Mouse (Mus musculus) liver, adult 2 months (tissue): Measurements from ENCODE around the gene Iffo2.

ENCODE experiments used
- CTCF ChIP-seq: fragments of 200-500 bp; IDR thresholded peaks from 2 replicates; pipeline ENCODE4 v1.5.1; 2011; ENCODE audit warnings: low read depth, low read length, control low read depth
- POLR2A ChIP-seq: fragments of 200-500 bp; IDR thresholded peaks from 2 replicates; pipeline ENCODE4 v1.6.1; 2011; ENCODE audit warnings: low read length, control low read depth; ENCODE audit not compliant: insufficient read depth; ENCODE audit errors: extremely low read depth

DNA sequence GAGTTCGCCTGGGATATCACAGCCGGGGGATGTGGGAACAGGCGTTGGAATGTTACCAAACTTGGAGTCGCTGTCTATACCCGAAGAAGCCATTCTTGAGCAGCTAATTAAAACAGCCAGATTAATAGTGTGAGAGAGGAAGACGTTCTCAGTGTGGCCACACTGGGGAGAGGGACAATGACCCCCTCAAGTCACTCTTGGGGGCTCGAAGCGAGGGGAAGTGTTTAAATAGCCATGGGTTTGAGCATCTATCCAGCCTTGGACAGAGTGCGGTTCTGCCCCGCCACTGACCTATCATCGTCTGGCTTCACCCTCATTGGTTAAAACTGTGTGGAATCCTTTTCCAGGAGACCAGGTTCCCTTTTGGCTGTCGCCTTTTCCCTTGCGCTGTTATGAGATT lies 68.0 kb downstream of the Iffo2 start:
- no peak for TF ChIP-seq CTCF
- TF ChIP-seq POLR2A = no peak
